Mouse (Mus musculus) retina, adult 2 months (tissue): ENCODE measurements around the gene Olfr543.

Experiments
- DNase-seq: peaks from one replicate; pipeline ENCODE4 v3.0.0-alpha.2; 2012; ENCODE audit warnings: low read depth, low spot score

Olfr543 gene

DNA sequence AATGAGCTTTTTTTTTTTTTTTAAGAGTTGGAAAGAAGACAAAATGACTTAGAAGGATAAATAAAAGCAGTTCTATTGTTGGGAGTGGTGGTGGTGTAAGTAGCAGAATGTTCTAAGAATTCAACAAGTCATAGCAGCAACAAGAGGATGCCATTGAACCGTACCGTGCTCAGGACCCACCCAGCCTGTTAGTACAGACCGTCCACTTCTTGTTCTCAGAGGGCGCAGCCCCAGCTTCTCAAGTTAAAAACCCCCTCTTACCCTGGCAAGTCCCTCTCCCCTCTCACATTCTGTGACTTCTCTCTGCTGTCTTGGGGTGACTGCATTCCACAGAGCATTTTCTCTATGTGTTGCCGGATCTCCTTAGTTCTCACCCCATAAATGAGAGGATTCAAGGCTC, 4.9 kb downstream of the Olfr543 start:
- no peak for DNase-seq

DNA sequence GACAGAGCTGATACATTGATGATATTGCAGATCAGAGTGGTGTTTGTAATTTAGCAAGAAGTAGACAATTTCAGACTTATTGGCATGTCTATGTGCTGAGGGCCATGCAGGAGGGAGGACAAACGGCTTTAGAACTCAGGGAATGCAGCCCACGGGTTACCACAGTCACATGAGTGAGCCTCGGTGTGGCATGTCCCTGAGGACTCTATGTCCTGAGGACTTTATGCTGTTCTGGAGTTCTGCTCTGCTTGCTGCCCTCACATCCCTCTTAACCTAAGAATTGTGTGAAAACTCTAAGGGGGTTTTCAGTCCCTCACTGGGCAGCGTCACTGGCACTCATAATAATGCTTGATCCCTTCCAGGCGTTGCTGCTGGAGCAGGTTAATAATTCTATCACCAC, 8.8 kb downstream of the Olfr543 start:
- no peak for DNase-seq

DNA sequence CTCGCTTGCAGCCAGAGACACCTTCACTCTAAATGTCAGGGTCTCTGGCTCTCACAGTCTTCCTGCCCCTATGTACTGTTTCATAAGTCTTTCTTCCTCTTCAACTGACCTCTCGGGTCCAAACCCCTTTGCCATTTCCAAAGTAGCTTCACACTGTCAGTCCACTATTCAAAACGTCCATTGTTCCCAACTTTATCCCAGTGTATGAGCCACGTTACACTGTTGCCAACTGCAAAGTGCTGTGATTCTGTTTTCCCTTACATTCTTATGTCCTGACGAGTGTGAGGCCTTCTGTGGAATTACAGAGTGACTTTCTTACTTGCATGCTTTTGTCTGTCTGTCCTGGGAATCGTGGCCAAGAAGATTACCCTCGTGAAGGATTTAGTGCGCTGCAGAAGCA, 13.9 kb downstream of the Olfr543 start:
- DNase-seq = no peak

- no peak for DNase-seq
Observed at GRCm38 (mm10) chr7:102458618-102459380, 22.7 kb downstream of the Olfr543 start.

- no peak for DNase-seq
Observed at GRCm38 (mm10) chr7:102446438-102446837, 35.0 kb downstream of the Olfr543 start.

DNA sequence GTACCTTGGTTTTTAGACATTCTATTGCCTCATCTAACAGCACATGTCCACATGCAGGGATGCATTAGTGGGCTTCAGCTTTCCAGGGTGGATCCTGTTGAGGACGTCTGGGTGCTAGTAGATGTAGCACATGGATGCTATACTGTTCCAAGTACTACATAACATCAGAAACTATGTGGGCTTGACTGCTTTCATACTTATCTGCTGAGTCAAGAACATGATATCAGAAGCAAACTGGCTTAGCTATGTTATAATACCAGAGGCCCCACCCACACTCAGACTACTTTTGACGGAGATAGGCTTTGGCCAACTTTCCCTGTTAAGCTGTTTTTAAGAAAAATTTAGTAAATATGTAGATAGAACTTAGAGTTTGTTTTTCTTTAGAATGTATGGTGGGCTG, 37.2 kb downstream of the Olfr543 start:
- DNase-seq = no peak

DNA sequence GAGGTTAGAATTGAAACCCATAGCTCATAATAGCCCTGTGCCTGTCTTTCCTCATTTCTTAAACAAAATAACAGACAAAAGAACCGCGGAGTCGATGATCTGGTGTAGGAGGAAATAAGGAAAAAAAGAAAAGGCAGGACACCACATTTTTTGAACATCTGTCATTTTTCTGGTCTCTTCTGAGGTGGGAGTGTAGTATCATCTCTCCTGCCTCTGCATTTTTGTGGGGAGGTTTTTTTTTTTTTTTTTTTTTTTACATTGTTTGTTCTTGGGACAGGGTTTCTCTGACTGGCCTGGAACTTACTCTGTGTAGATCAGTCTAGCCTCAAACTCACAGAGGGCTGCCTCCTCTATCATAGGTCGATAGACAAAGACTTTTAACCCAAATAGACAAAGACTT, 39.0 kb downstream of the Olfr543 start:
- no peak for DNase-seq

- DNase-seq = peak; percentile 89
Observed at GRCm38 (mm10) chr7:102441657-102442391, 39.7 kb downstream of the Olfr543 start, which contains the start of gene Rrm1. Gene Rrm1, plus strand, starts transcription at chr7:102441695.

DNA sequence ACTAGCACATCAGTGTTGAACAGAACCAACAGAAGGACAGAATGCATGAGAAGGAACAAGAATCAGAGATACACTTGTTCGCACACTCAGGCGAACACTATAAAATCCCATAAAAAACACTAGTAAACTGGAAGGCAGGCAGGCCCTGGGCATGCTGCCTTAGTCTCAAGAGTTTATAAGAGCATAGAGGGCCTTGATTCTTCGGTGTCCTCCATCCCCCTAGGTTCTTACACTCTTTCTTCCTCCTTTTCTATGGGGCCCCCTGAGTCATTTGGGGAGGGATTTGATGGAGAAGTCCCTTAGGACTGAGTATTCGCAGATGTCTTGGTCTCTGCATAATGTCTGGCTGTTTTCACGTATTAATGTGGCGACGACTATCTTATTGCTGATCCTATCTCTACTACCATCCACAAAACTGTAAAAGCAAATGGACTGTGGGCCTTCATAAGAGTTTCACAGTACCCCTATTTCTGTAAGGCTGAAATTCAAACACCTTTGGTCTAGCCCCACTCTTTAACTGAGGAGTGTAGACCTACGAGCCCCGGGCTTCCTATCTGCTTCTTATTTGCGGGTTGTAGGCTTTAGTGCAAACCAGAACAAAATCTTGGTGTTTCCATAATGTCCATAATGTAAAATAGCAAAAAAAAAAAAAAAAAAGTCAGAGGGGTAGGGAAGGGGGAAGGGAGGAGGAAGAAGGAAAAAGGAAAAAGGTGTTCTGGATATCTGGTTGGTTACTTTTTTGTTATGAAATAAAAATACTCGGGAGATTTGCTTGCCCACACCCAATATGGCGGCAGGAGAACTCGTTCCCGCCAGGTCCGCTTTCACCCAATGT, 40.4 kb downstream of the Olfr543 start:
- DNase-seq = no peak

- DNase-seq = no peak
Observed at GRCm38 (mm10) chr7:102434344-102434743, 47.1 kb downstream of the Olfr543 start.
